Mouse (Mus musculus) frontal cortex, postnatal 14 days (tissue): ENCODE data around the gene Jaml.

Source experiments
- DNase-seq, 2 experiments: peaks; one replicate each; pipeline ENCODE4 v3.0.0; 2022; ENCODE audit warnings: low spot score in 2 of 2

Jaml gene

GRCm38 (mm10) chr9:45121001-45121400 is 42.0 kb downstream of the Jaml start:
- DNase-seq: no peak

DNA sequence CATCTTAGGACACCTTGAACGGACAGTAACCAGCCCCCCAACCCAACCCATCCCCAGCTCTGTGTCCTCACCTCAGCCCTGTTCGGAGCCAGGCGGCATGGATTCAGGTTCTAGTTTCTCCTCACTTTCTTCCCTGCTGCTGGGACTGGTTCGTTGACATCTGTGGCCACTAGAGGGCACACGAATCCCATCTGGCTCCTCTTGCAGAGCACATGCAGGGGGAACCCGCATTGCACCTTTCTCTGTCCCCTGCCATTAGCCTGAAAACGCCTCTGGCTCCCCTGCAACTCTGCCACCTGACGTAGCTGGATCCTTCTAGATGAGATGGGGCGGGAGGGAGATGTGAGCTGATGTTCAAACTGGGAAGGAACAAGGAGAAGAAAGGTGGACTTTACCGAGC is 42.8 kb downstream of the Jaml start:
- peak; percentile 69 to 73 for DNase-seq

- DNase-seq: peak; percentile 63 to 71
Observed at GRCm38 (mm10) chr9:45122209-45122761, 43.3 kb downstream of the Jaml start.

DNA sequence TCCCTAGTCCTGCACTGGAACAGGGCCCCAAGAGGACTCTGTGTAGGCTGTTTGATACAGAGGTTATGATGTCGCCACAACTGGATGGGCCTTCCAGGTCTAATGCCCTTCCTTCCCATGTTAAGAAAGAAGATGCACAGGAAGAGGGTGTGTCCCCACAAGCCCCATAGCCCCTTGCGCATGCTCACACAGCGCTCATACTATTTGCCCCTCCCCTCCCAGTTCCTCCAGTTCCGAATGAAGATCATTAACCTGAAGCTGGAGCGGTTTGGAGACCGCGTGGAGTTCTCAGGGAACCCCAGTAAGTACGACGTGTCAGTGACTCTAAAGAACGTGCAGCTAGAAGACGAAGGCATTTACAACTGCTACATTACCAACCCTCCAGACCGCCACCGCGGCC is 46.2 kb downstream of the Jaml start:
- DNase-seq: no peak

DNA sequence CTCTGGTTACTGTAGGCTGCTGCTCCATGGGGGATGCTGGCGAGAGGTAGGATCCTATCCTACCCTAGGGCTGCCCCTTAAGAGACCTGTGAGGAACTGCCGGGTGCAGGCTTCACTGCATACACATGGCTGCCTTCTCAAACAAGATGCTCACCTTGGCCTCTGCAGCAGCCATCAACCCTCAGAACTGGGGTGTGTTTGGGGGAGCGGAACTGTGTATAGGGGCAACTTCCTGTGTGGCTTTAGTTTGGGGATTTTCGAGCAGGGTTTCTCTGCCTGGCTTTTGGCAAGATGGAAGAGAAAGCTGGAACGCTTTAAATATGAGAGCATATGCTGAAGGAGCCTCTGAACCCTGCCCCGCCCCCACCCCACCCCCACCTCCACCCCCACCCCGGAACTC is 48.0 kb downstream of the Jaml start:
- no peak for DNase-seq

- DNase-seq: no peak
Observed at GRCm38 (mm10) chr9:45130119-45130518, 51.1 kb downstream of the Jaml start.

- no peak for DNase-seq
Observed at GRCm38 (mm10) chr9:45133484-45134310, 54.7 kb downstream of the Jaml start.

GRCm38 (mm10) chr9:45136442-45137169 is 57.6 kb downstream of the Jaml start:
- no peak for DNase-seq

DNA sequence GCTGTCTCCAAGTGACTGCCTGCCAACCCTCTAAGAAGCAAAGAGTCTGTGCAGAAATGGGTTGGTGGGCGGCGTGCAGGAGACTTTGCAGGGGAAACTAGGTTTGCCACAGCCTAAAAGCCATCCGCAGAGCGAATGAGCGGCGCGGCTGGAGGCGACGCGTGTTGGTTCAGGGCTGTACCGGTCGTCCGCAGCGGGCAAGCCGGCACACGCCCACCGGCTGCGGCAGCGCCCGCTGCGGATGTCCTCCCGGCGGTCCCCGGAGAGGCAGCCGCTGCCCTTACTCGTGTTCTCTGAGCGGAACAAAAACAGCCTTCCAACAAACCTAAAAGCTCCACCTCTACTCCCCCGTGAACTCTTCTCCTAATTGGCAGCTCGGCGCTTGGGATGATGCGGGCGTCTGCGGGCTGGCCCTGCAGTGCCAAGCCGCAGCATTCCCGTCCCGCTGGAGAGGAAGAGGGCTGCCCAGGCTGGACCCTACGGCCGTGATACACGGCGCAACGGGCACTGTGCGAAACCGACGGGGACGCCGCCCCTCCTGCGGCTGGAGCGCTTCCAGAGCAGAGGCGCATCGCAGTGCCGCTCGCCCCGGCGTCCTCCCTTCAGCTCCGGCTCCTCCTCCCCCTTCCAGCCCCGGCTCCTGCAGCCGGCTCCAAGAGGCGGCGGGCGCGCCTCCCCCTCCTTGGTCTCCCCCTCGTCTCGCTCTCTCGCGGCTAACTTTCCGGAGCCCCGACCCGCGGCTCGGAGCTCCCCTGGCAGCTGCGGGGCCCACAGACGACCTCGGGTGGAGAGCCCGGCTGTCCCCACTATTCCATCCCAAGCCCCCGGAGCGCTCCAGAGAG is 59.4 kb downstream of the Jaml start, which contains the start of gene Scn4b:
Gene Scn4b, plus strand, starts transcription at position 205 of the 842 bp plus-strand sequence.
- no peak for DNase-seq

DNA sequence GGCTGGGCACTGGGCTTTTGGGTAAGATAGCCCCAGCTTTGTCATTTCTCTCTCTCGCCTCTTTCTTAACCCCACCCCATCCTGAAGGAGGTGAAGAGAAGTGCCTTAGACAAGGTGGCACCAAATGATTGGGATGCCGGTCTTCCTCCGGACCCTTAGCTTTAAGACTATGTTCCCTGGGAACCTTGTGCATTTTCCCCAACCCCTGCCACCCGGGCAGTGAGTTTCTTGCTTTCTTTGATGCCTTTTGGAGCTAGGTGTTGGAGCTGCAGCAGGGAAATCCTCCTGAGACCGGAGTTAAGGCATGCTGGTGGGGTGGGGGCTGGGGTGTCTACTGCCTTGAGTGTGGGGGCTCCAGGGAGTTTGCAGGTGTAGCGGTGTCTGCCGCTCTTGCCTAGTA is 60.1 kb downstream of the Jaml start:
- no peak for DNase-seq

GRCm38 (mm10) chr9:45140945-45141344 is 62.0 kb downstream of the Jaml start:
- no peak for DNase-seq

DNA sequence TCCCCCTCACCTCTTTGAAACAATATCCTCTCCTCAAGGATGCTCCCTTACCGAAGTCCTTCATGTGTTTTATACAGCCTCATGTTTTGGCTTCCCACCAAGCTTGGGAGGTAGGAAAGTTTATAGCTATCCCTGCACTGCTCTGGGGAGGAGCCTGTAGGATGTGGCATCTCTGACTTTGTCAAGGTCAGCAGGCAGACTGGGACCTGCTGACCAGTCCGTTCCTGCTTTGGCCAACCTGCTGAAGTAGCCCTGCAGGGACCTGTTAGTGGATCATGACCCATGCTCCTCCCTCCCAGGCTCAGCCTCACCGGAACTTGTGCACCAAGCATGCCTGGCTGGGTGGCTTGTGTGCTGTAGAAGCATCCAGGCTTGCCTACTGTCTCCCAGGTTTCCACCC is 63.7 kb downstream of the Jaml start:
- DNase-seq: no peak

- peak in 1 of 2 experiments; percentile 29 for DNase-seq
Observed at GRCm38 (mm10) chr9:45145533-45146266, 66.7 kb downstream of the Jaml start.

- DNase-seq: peak; percentile 63 to 83
Observed at GRCm38 (mm10) chr9:45146267-45146597, 67.2 kb downstream of the Jaml start.

DNA sequence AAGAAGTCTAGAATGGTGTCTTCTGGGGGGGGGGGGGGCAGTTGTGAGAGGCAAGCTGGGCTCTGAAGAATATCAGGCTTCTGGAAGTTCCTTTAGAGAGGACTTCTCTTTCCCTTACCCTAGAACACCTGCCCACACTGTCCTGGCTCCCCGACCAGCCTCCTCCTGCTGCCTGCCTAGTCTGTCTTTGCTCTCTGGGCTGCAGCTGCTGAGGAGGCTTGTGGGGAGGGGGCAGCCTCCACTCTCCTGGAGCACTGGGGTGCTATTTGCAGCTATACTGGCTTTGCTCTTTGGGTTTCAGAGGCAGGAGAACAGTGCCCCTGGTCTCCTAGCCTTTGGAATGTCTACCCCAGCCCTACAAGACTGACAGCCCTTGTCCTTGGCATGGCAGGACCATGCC is 72.0 kb downstream of the Jaml start:
- no peak for DNase-seq

- no peak for DNase-seq
Observed at GRCm38 (mm10) chr9:45153361-45153760, 74.4 kb downstream of the Jaml start.
